Mouse (Mus musculus): ENCODE results near the gene Cldn11.

- TF ChIP-seq TAL1 (conservative IDR thresholded peaks at IDR 0.05; ENCODE audit: low read depth, low read length) (no peak), GATA1 (IDR thresholded peaks at IDR 0.05; ENCODE audit: borderline replicate concordance, low read length) (no peak), CTCF (IDR thresholded peaks at IDR 0.05; ENCODE audit: low read depth, low read length) (no peak), POLR2AphosphoS5 (IDR thresholded peaks at IDR 0.05; ENCODE audit: insufficient replicate concordance, low read depth, low read length) (no peak)
These were observed 58.3 kb downstream of the Cldn11 start for GRCm38 (mm10) chr3:31208046-31208445.
